Mouse (Mus musculus): ENCODE data around the gene Olfr1250. TPM values are rescaled to one million over a fixed set of nuclear protein-coding genes. Genes with fewer than 3 reads are reported as not detected.
"Not testable (repeated sequence)": the region's sequence is repeated elsewhere in the genome, so short reads cannot be mapped to it uniquely, and the experiment has no call there.

Gene Olfr1250
- not detected for polyA plus RNA-seq (2017; shearing (Covaris generic))

- ATAC-seq, result no peak
Observed at GRCm38 (mm10) chr2:89661367-89661766, at the start of gene Olfr1250. Gene Olfr1250 (minus strand): TSS chr2:89661467.

DNA sequence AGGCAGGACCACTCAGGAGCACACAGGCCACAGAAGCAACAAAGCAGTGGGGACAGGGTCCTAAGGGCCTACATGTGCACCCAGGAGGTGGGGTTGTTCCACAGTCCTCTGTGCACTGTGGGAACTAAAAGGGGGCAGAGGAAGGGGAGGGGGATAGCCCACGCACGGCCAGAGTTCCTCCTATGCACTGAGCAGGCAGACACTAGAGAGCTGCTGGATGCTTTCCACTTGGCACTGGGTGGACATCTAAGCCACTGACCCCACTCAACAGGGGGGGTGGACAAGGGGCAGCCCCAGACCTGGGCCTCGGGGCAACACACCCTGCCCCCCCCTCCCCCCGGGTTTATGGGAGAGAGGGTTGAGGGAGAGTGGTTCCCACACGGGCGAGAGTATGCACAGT is 30.7 kb upstream of the Olfr1250 start:
- no peak for ATAC-seq

GRCm38 (mm10) chr2:89671836-89672235 is 10.6 kb upstream of the Olfr1250 start, which contains the start of gene Olfr1251:
Gene Olfr1251 (minus strand): TSS chr2:89671936.
- ATAC-seq, result no peak

- ATAC-seq, result no peak
Observed at GRCm38 (mm10) chr2:89634883-89635282, 26.4 kb downstream of the Olfr1250 start, which contains the start of gene Olfr1249. Gene Olfr1249 (minus strand): TSS chr2:89634983.

DNA sequence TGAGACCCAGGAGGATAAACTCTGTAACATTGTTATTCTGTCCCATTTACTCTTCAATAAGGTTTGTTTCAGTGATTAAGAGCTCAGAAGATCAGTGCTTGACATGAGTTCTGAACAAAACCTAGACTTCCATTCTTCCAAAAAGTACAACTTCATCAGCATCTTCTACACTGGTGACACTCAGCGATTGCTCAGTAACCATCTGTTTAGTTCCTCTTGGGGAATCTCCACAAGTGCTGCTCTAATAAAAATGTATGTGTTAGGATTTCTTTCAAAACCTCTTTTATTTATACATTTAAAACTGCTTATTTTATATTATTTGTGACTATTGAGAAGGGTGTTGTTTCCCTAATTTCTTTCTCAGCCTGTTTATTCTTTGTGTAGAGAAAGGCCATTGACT is 43.1 kb downstream of the Olfr1250 start, which contains the start of gene Olfr1248:
Olfr1248 (minus strand) TSS at position 101 of the 400 bp plus-strand sequence.
- not testable (repeated sequence) for ATAC-seq

DNA sequence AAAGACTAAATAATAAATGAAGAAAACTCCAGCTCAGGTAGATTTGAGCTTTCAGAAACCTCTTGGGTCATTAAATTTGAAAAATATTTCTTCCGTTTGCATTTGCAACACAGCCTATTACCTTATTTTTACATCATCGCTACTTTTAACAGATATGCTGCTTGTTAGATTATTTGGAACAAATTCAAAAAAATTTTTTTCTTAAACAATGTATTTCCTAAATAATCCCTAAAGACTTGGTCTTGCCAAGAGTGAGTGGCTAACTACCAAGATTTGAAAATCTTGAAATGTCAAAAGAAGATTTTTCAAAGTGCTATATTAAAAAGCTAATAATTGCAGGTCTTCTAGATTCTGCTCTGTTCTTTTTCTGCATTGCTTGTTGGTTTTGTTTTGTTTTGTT is 47.2 kb downstream of the Olfr1250 start, which contains the start of gene Olfr1247:
Olfr1247 (minus strand) TSS at position 101 of the 400 bp plus-strand sequence.
- ATAC-seq, result no peak

Other genes starting within 250 kb of the Olfr1250 start
- gene Olfr1239, start 241.1 kb downstream of the Olfr1250 start, polyA plus RNA-seq (2017; shearing (Covaris generic)), result not detected
- not detected for gene Olfr1240, start 218.5 kb downstream of the Olfr1250 start, polyA plus RNA-seq (2017; shearing (Covaris generic))
- gene Olfr1241, start 174.3 kb downstream of the Olfr1250 start, polyA plus RNA-seq (2017; shearing (Covaris generic)), result not detected
- not detected for gene Olfr1242, start 163.1 kb downstream of the Olfr1250 start, polyA plus RNA-seq (2017; shearing (Covaris generic))
- not detected for gene Olfr1243, start 130.0 kb downstream of the Olfr1250 start, polyA plus RNA-seq (2017; shearing (Covaris generic))
- gene Olfr1245, start 83.0 kb downstream of the Olfr1250 start, polyA plus RNA-seq (2017; shearing (Covaris generic)), result not detected
- not detected for gene Olfr1246, start 68.3 kb downstream of the Olfr1250 start, polyA plus RNA-seq (2017; shearing (Covaris generic))
- gene Olfr1247, start 47.3 kb downstream of the Olfr1250 start, polyA plus RNA-seq (2017; shearing (Covaris generic)), result under 1 TPM in 1 of 2 experiments, not detected in 1; 0.18 TPM
- not detected for gene Olfr1248, start 43.2 kb downstream of the Olfr1250 start, polyA plus RNA-seq (2017; shearing (Covaris generic))
- gene Olfr1249, start 26.5 kb downstream of the Olfr1250 start, polyA plus RNA-seq (2017; shearing (Covaris generic)), result not detected
- not detected for gene Olfr1251, start 10.5 kb upstream of the Olfr1250 start, polyA plus RNA-seq (2017; shearing (Covaris generic))
- not detected for gene Olfr1252, start 63.5 kb upstream of the Olfr1250 start, polyA plus RNA-seq (2017; shearing (Covaris generic))
- gene Olfr1253, start 95.6 kb upstream of the Olfr1250 start, polyA plus RNA-seq (2017; shearing (Covaris generic)), result not detected
- gene Olfr1254, start 132.2 kb upstream of the Olfr1250 start, polyA plus RNA-seq (2017; shearing (Covaris generic)), result not detected
- not detected for gene Olfr1255, start 150.6 kb upstream of the Olfr1250 start, polyA plus RNA-seq (2017; shearing (Covaris generic))
- gene Olfr1256, start 180.1 kb upstream of the Olfr1250 start, polyA plus RNA-seq (2017; shearing (Covaris generic)), result not detected
- not detected for gene Olfr48, start 186.7 kb upstream of the Olfr1250 start, polyA plus RNA-seq (2017; shearing (Covaris generic))
- not detected for gene Olfr1257, start 217.0 kb upstream of the Olfr1250 start, polyA plus RNA-seq (2017; shearing (Covaris generic))